Mouse (Mus musculus): Measurements from ENCODE around the gene Stk4. TPM values are rescaled to one million over a fixed set of nuclear protein-coding genes. Genes with fewer than 3 reads are reported as not detected.

The Stk4 gene
- total RNA-seq, 2 experiments from 2014 or later, result 37.9 to 41.2 TPM

GRCm38 (mm10) chr2:164077875-164078274 is 7.8 kb downstream of the Stk4 start:
- no peak for DNase-seq (ENCODE audit: low spot score in 2 of 2)

GRCm38 (mm10) chr2:164079488-164079887 is 9.4 kb downstream of the Stk4 start:
- DNase-seq (ENCODE audit: low spot score in 2 of 2), result no peak

- no peak for DNase-seq (ENCODE audit: low spot score in 2 of 2)
Observed at GRCm38 (mm10) chr2:164081577-164081976, 11.5 kb downstream of the Stk4 start.

- DNase-seq (ENCODE audit: low spot score in 2 of 2), result no peak
Observed at GRCm38 (mm10) chr2:164082175-164082574, 12.1 kb downstream of the Stk4 start.

- no peak for DNase-seq (ENCODE audit: low spot score in 2 of 2)
Observed at GRCm38 (mm10) chr2:164083609-164084341, 13.7 kb downstream of the Stk4 start.

- DNase-seq (ENCODE audit: low spot score in 2 of 2), result no peak
Observed at GRCm38 (mm10) chr2:164084342-164084700, 14.2 kb downstream of the Stk4 start.

- no peak for DNase-seq (ENCODE audit: low spot score in 2 of 2)
Observed at GRCm38 (mm10) chr2:164087416-164088017, 17.4 kb downstream of the Stk4 start.

GRCm38 (mm10) chr2:164089508-164089907 is 19.4 kb downstream of the Stk4 start:
- no peak for DNase-seq (ENCODE audit: low spot score in 2 of 2)

GRCm38 (mm10) chr2:164094152-164094551 is 24.0 kb downstream of the Stk4 start:
- no peak for DNase-seq (ENCODE audit: low spot score in 2 of 2)

- DNase-seq (ENCODE audit: low spot score in 2 of 2), result peak; percentile 52 to 58
Observed at GRCm38 (mm10) chr2:164098603-164099250, 28.6 kb downstream of the Stk4 start.

GRCm38 (mm10) chr2:164101936-164102335 is 31.8 kb downstream of the Stk4 start:
- DNase-seq (ENCODE audit: low spot score in 2 of 2), result no peak

- no peak for DNase-seq (ENCODE audit: low spot score in 2 of 2)
Observed at GRCm38 (mm10) chr2:164102366-164102765, 32.2 kb downstream of the Stk4 start.

- DNase-seq (ENCODE audit: low spot score in 2 of 2), result peak; percentile 63 to 82
Observed at GRCm38 (mm10) chr2:164103501-164103900, 33.4 kb downstream of the Stk4 start.

- no peak for DNase-seq (ENCODE audit: low spot score in 2 of 2)
Observed at GRCm38 (mm10) chr2:164106287-164107035, 36.3 kb downstream of the Stk4 start.

- DNase-seq (ENCODE audit: low spot score in 2 of 2), result no peak
Observed at GRCm38 (mm10) chr2:164107125-164107874, 37.2 kb downstream of the Stk4 start.

GRCm38 (mm10) chr2:164108501-164108900 is 38.4 kb downstream of the Stk4 start:
- DNase-seq (ENCODE audit: low spot score in 2 of 2), result no peak

GRCm38 (mm10) chr2:164111546-164111945 is 41.4 kb downstream of the Stk4 start:
- no peak for DNase-seq (ENCODE audit: low spot score in 2 of 2)

- no peak for DNase-seq (ENCODE audit: low spot score in 2 of 2)
Observed at GRCm38 (mm10) chr2:164114051-164114450, 43.9 kb downstream of the Stk4 start.

GRCm38 (mm10) chr2:164115531-164115930 is 45.4 kb downstream of the Stk4 start:
- DNase-seq (ENCODE audit: low spot score in 2 of 2), result no peak

GRCm38 (mm10) chr2:164119503-164119902 is 49.4 kb downstream of the Stk4 start:
- DNase-seq (ENCODE audit: low spot score in 2 of 2), result peak in 1 of 2 experiments; percentile 22

All from left cerebral cortex, adult 18-20 months (tissue).